Comparison of ENCODE assay signal across 9 mouse cellular contexts in the genomic region with DNA sequence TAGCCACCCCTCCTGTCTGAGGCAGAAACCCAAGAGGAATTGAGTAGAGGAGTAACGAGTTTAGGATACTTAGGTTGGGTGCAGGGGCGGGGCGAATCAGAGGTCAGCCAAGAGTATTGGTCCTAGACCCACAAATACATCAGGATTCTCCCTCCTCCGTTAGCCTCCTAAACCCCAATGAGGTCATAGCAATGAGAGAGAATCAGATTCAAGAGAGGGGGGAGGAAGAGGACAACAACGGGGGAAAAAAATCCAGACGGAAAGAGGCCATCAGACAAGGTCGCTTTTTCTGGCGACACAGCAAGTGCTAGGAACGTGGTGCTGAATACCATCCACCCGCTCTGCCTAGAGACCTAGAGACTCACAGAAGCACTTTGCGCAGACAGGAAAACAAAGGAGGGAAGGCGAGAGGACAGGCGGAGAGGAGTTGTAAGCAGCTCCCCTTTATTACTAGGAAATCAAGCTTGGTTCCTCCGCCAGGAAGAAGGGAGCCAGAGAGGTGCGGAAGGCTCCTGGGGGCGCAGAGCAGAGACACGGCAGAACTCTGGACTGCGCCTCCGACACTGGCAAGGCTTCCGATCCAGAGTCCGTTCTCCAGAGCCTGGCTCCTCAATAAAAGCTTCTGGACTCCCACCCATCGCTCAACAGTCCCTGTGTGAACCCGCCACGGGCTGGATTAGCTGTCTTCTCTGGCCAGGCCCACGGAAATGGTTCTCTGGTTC. TPM values are rescaled to one million over a fixed set of nuclear protein-coding genes. Genes with fewer than 3 reads are reported as not detected.
A peak's percentile ranks its signal among the peaks of the same experiment; 100 is the strongest.
DNase-seq lines count a peak whose midpoint lies in the region; ATAC-seq and TF ChIP-seq lines count a peak whose summit lies in the region.
"Had no signal": no experiment of that assay in that cellular context is flagged by ENCODE, and none has a peak within 500 bp of the region (broad histone marks: within the 10 kb centered on the region; RNA-seq: fewer than 3 reads in every experiment).

Gene Tmem196 (plus strand): TSS at position 234 of the 722 bp plus-strand sequence.

- H3K27me3 ChIP-seq in kidney, embryonic 16.5 days (ENCODE audit: insufficient read depth, low read length) = peaks cover 9% of the 10 kb centered on the region
- no peaks in the 10 kb centered on the region for H3K27me3 ChIP-seq in midbrain, embryonic 16.5 days (ENCODE audit: control insufficient read depth, insufficient read depth, low read depth, low read length)
- H3K27me3 ChIP-seq in thymus, adult 2 months (ENCODE audit: control insufficient read depth, insufficient read depth, low read length) = peaks cover 5% of the 10 kb centered on the region; the same call in 1 of the 2 replicates

- peak within 1 kb of the TSS; percentile 48 for H3K9ac ChIP-seq in kidney, embryonic 16.5 days (replicated peaks; ENCODE audit: low read length)
- H3K9ac ChIP-seq in midbrain, embryonic 16.5 days (ENCODE audit: low read depth, low read length) = peak within 1 kb of the TSS; percentile 49

- H3K4me2 ChIP-seq in kidney, embryonic 16.5 days (replicated peaks; ENCODE audit: low read depth, low read length) = peak within 1 kb of the TSS; percentile 58
- H3K4me2 ChIP-seq in midbrain, embryonic 16.5 days (ENCODE audit: low read length) = peak within 1 kb of the TSS; percentile 45

- no peak for TF ChIP-seq CTCF in thymus, adult 2 months (IDR thresholded peaks at IDR 0.05; ENCODE audit: borderline replicate concordance, control insufficient read depth, extremely low read depth, insufficient read depth, low read length, poor library complexity)

- peak within 1 kb of the TSS; percentile 43 for H3K4me3 ChIP-seq in kidney, embryonic 16.5 days (ENCODE audit: low read length)
- H3K4me3 ChIP-seq in midbrain, embryonic 16.5 days (ENCODE audit: low read depth, low read length) = peak within 1 kb of the TSS; percentile 40
- no peak within 1 kb of the TSS for H3K4me3 ChIP-seq in thymus, adult 2 months (ENCODE audit: control insufficient read depth, insufficient read depth, low read length)

- no peak for TF ChIP-seq POLR2A in thymus, adult 2 months (IDR thresholded peaks at IDR 0.05; ENCODE audit: control insufficient read depth, extremely low read depth, insufficient read depth, low read length, poor library complexity)

- 2% methylated on average over 25 of the region's 25 CpGs for WGBS in kidney, embryonic 16.5 days
- 2% methylated on average over 25 of the region's 25 CpGs for WGBS in midbrain, embryonic 16.5 days
- 7% methylated on average over 25 of the region's 25 CpGs for WGBS in thymus, adult 2 months

- H3K9me3 ChIP-seq in kidney, embryonic 16.5 days (ENCODE audit: low read length) = no peaks in the 10 kb centered on the region
- no peaks in the 10 kb centered on the region for H3K9me3 ChIP-seq in midbrain, embryonic 16.5 days (replicated peaks; ENCODE audit: control insufficient read depth, low read length, poor library complexity, severe bottlenecking)

- H3K4me1 ChIP-seq in kidney, embryonic 16.5 days (ENCODE audit: insufficient read depth, low read length) = no peaks in the 10 kb centered on the region
- peaks cover 7% of the 10 kb centered on the region; the same call in 1 of the 2 replicates for H3K4me1 ChIP-seq in midbrain, embryonic 16.5 days (ENCODE audit: control insufficient read depth, insufficient read depth, low read length)
- H3K4me1 ChIP-seq in thymus, adult 2 months (replicated peaks; ENCODE audit: control insufficient read depth, insufficient read depth, low read length) = no peaks in the 10 kb centered on the region

- H3K27ac ChIP-seq in kidney, embryonic 16.5 days (ENCODE audit: low read length) = no peak within 1 kb of the TSS
- peak within 1 kb of the TSS; percentile 50 for H3K27ac ChIP-seq in midbrain, embryonic 16.5 days (ENCODE audit: low read length)
- no peak within 1 kb of the TSS for H3K27ac ChIP-seq in thymus, adult 2 months (ENCODE audit: control insufficient read depth, insufficient read depth, low read length)

- H3K36me3 ChIP-seq in kidney, embryonic 16.5 days (ENCODE audit: insufficient read depth, low read length) = no peaks in the 10 kb centered on the region
- no peaks in the 10 kb centered on the region for H3K36me3 ChIP-seq in midbrain, embryonic 16.5 days (ENCODE audit: control insufficient read depth, insufficient read depth, low read length)
- H3K36me3 ChIP-seq in thymus, adult 2 months (ENCODE audit: control insufficient read depth, insufficient read depth, low read length) = no peaks in the 10 kb centered on the region

- ATAC-seq in kidney, embryonic 16.5 days (ENCODE audit: low FRiP score, low TSS enrichment) = peak; percentile 74
- ATAC-seq in midbrain, embryonic 16.5 days = peak; percentile 88

- DNase-seq in kidney, adult 8-10 months = no peak
- DNase-seq in cerebellum, postnatal 25 days = peak; percentile 12 to 21
- peak; percentile 51 to 53 for DNase-seq in frontal cortex, postnatal 36 days (ENCODE audit: low spot score in 2 of 2)
- peak; percentile 17 for DNase-seq in layer of hippocampus, postnatal 25 days (ENCODE audit: extremely low spot score in 1 of 2, low spot score in 1 of 2)
- no peak for DNase-seq in thymus, adult 2 months
- no peak for DNase-seq in ovary, postnatal 36 days (ENCODE audit: low spot score)

RNA-seq across cellular contexts. Expression of gene Tmem196, which starts in this region (rescaled TPM):
- polyA plus RNA-seq in kidney, embryonic 16.5 days (2015; fragmentation: Nextera tagmentation; extraction: Ambion mirVana) = 0.96 and 1.3 TPM in 2 replicates
- 1 to 10 TPM; 8.3 to 9.3 TPM for total RNA-seq in layer of hippocampus, postnatal 25 days (2021)
- 16.6 and 20.5 TPM in 2 replicates for polyA plus RNA-seq in midbrain, embryonic 16.5 days (2015; fragmentation: Nextera tagmentation; extraction: Ambion mirVana)
- polyA plus RNA-seq in thymus, adult 2 months (2012; rRNA removed) = not detected in 2 replicates
- polyA plus RNA-seq: liver, embryonic 16.5 days had no signal

Comparison
In these comparisons a context has a peak if more than half of its experiments do, and no peak if none do; other contexts are left out.
1. DNase-seq: peak in cerebellum, postnatal 25 days (2 of 2), frontal cortex, postnatal 36 days (2 of 2) and layer of hippocampus, postnatal 25 days (2 of 2); none in kidney, adult 8-10 months (0 of 2), thymus, adult 2 months (single experiment) and ovary, postnatal 36 days (single experiment).